Mouse (Mus musculus) kidney, adult 2 months (tissue): ENCODE data around the gene Ror2.

Source experiments
- CTCF ChIP-seq: fragments of 200-500 bp; conservative IDR thresholded peaks from 2 replicates; pipeline ENCODE4 v1.5.1; 2011; ENCODE audit warnings: low read depth, mild to moderate bottlenecking, control low read depth, low read length, moderate library complexity, mixed read lengths; ENCODE audit not compliant: insufficient read depth, insufficient read length
- POLR2A ChIP-seq: fragments of 200-500 bp; IDR thresholded peaks from one replicate; pipeline ENCODE4 v1.6.1; 2011; ENCODE audit warnings: low read depth, low read length, control low read depth

- no peak for TF ChIP-seq CTCF
- TF ChIP-seq POLR2A: no peak
These were observed 185.9 kb downstream of the Ror2 start for GRCm38 (mm10) chr13:53099771-53100682.
